Mouse (Mus musculus) liver, adult 2 months (tissue): ENCODE measurements around the gene Cyb5rl. TPM values are rescaled to one million over a fixed set of nuclear protein-coding genes. Genes with fewer than 3 reads are reported as not detected.

Experiments
- DNase-seq: peaks from one replicate; pipeline ENCODE4 v3.0.0-alpha.2; 2011; ENCODE audit warnings: low read depth, low spot score; ENCODE audit errors: extremely low read depth
- H3K27ac ChIP-seq: fragments of 200-500 bp; replicated peaks from 2 replicates; pipeline ENCODE4 v1.5.1; 2012; ENCODE audit warnings: low read depth, mild to moderate bottlenecking, control low read depth, inconsistent platforms, low read length; ENCODE audit not compliant: insufficient read depth
- H3K27me3 ChIP-seq: fragments of 200-500 bp; 2 replicates; pipeline ENCODE4 v1.6.1; 2012; ENCODE audit warnings: mild to moderate bottlenecking, moderate library complexity, low read length, inconsistent platforms; ENCODE audit not compliant: control insufficient read depth, insufficient read depth
- H3K36me3 ChIP-seq: fragments of 200-500 bp; 2 replicates; pipeline ENCODE4 v1.6.1; 2012; ENCODE audit warnings: low read length, inconsistent platforms; ENCODE audit not compliant: control insufficient read depth, insufficient read depth
- H3K4me1 ChIP-seq: fragments of 200-500 bp; 2 replicates; pipeline ENCODE4 v1.6.1; 2011; ENCODE audit warnings: low read length; ENCODE audit not compliant: control insufficient read depth, insufficient read depth
- H3K4me3 ChIP-seq: fragments of 200-500 bp; 2 replicates; pipeline ENCODE4 v1.5.1; 2011; ENCODE audit warnings: low read depth, mild to moderate bottlenecking, control low read depth, low read length, moderate library complexity; ENCODE audit not compliant: insufficient read depth
- H3K79me2 ChIP-seq: fragments of 200-500 bp; 2 replicates; pipeline ENCODE4 v1.6.1; 2012; ENCODE audit warnings: inconsistent platforms, mild to moderate bottlenecking, low read length, moderate library complexity; ENCODE audit not compliant: control insufficient read depth, insufficient read depth
- H3K9ac ChIP-seq: fragments of 200-500 bp; 2 replicates; pipeline ENCODE4 v1.6.1; 2012; ENCODE audit warnings: low read depth, mild to moderate bottlenecking, control low read depth, inconsistent platforms, low read length
- CTCF ChIP-seq: fragments of 200-500 bp; IDR thresholded peaks from 2 replicates; pipeline ENCODE4 v1.5.1; 2011; ENCODE audit warnings: low read depth, low read length, control low read depth
- POLR2A ChIP-seq: fragments of 200-500 bp; IDR thresholded peaks from 2 replicates; pipeline ENCODE4 v1.6.1; 2011; ENCODE audit warnings: low read length, control low read depth; ENCODE audit not compliant: insufficient read depth; ENCODE audit errors: extremely low read depth
- WGBS: fragments of 180-500 bp; shearing (Covaris S2); methylation state at CpG from one replicate; pipeline ENCODE4 v1.1.7; 2018; 5-methylcytosine and 5-hydroxymethylcytosine counted together
- polyA plus RNA-seq: library from polyadenylated mRNA; depleted of rRNA; stranded (reverse); fragments of >200 nt; gene quantifications from 2 replicates; pipeline ENCODE4 v1.2.3, GENCODE M21; 2012
- total RNA-seq: library from RNA; depleted of rRNA; stranded (reverse); fragments of >200 nt; gene quantifications from 2 replicates; pipeline ENCODE4 v1.2.3, GENCODE M21; 2014

Cyb5rl gene
- total and polyA plus RNA-seq, 2 experiments = 9.8 to 11.0 TPM

GRCm38 (mm10) chr4:107063214-107063613 is 3.6 kb upstream of the Cyb5rl start:
- Histone ChIP-seq H3K27ac (no peak overlapping the region), H3K4me3 (no peak overlapping the region), H3K27me3 (no peaks in the 10 kb centered on the region), H3K79me2 (peaks cover 5% of the 10 kb centered on the region; the same call in 1 of the 2 replicates), H3K4me1 (peaks cover 5% of the 10 kb centered on the region; the same call in 1 of the 2 replicates), H3K9ac (no peak overlapping the region), H3K36me3 (peaks cover 16% of the 10 kb centered on the region)
- DNase-seq = no peak
- 83% methylated on average over 3 of the region's 3 CpGs for WGBS
- TF ChIP-seq CTCF = no peak
- TF ChIP-seq POLR2A = no peak

GRCm38 (mm10) chr4:107064394-107065098 is 2.2 kb upstream of the Cyb5rl start:
- TF ChIP-seq CTCF (no peak), POLR2A (no peak)
- no peak overlapping the region for H3K27ac ChIP-seq
- H3K9ac ChIP-seq = no peak overlapping the region
- WGBS = 90% methylated on average over 5 of the region's 5 CpGs
- no peak for DNase-seq
- H3K79me2 ChIP-seq = peaks cover 5% of the 10 kb centered on the region; the same call in 1 of the 2 replicates
- peaks cover 14% of the 10 kb centered on the region for H3K36me3 ChIP-seq
- peaks cover 5% of the 10 kb centered on the region; the same call in 1 of the 2 replicates for H3K4me1 ChIP-seq
- no peaks in the 10 kb centered on the region for H3K27me3 ChIP-seq
- H3K4me3 ChIP-seq = no peak overlapping the region

DNA sequence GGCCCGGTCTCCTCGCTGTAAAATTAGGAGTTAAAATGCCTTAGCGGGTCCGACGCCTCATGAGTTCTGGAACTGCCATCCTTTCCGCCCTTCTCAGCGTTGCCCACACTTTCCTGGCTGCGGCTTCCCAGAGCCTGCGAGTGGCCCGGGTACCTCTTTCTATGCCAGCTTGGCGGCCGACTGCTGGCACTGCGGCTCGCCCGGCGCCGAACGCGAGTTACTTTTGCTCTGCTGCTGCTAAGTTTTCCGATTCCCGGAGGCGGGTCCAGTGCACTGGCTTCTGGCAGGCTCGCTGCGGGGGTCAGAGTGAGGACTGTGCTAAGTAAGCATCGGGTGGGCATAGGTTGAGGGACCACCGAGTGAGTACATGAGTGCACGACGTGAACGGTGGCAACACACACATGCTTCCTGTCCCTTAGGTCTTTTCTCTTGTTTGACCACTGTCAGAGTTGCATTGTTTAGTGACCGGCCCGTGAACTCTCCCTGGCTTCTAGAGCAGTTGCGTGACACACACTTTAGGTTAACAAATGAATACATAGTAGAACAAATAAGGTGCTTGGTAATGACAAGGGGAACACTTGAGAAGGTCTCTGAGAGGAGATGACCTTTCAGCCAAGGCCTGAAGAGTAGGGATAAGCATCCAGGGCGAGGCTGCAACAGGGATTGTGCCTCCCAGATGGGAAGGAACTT is 508 bp downstream of the Cyb5rl start:
- Histone ChIP-seq H3K27ac (peak overlapping the region; percentile 71), H3K9ac (peak overlapping the region; percentile 70)
- peak; percentile 38 for DNase-seq

DNA sequence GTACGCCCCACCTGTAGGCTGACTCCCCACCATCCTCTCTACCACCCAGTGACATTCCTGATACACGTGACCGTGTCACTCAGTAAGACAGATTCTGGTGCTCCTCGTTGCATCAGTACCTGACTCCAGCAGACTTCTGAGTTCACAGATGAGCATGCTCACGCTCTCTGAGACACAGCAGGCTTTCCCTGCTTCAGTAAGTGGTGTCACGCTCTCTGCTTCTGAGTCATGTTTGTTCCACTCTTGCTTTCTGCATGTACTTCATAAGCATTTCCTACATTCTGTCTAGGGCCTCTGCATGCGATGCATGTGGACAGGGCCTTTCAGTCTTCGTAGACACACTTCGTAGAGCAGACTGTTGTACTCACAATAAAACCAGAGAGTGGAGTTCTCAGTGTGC is 5.6 kb downstream of the Cyb5rl start:
- TF ChIP-seq POLR2A (no peak), CTCF (no peak)
- 96% methylated on average over 9 of the region's 9 CpGs for WGBS
- Histone ChIP-seq H3K79me2 (no peaks in the 10 kb centered on the region), H3K9ac (no peak overlapping the region), H3K4me1 (no peaks in the 10 kb centered on the region; the same call in 1 of the 2 replicates), H3K36me3 (no peaks in the 10 kb centered on the region), H3K27me3 (no peaks in the 10 kb centered on the region), H3K4me3 (no peak overlapping the region), H3K27ac (no peak overlapping the region)
- no peak for DNase-seq

More for the DNA sequence above, 508 bp downstream of the Cyb5rl start:
- TF ChIP-seq POLR2A = no peak
- TF ChIP-seq CTCF = 0 out of 2 replicates have a peak, but pooled peaks have one; percentile 12
- peak overlapping the region; percentile 73 for H3K4me3 ChIP-seq
- 3% methylated on average over 33 of the region's 33 CpGs for WGBS
- no peaks in the 10 kb centered on the region for H3K27me3 ChIP-seq
- H3K79me2 ChIP-seq = peaks cover 5% of the 10 kb centered on the region; the same call in 1 of the 2 replicates
- peaks cover 5% of the 10 kb centered on the region; the same call in 1 of the 2 replicates for H3K4me1 ChIP-seq
- H3K36me3 ChIP-seq = peaks cover under 1% of the 10 kb centered on the region; the same call in 1 of the 2 replicates

DNA sequence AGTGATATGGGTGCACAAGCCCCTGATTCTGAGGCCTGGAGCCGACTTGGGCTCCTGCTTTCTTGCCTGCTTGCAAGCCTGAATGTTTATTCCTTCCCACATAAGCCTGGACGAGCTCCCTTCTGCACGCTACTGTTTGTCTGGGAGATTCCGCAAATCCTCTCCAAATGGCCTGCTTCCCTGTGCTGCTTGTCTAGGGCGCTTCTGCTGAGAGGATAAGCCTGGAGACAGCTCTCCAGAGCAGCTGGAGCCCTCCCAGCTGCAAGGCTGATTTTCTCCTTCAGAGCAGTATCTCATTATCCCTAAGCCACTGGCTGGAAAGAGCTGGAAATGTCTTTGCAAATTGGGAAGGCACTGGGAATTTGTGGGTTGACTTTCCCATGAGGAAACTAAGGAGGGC is 8.7 kb downstream of the Cyb5rl start:
- WGBS = 85% methylated on average over 5 of the region's 5 CpGs
- Histone ChIP-seq H3K27me3 (no peaks in the 10 kb centered on the region), H3K4me1 (no peaks in the 10 kb centered on the region), H3K79me2 (no peaks in the 10 kb centered on the region), H3K4me3 (no peak overlapping the region), H3K9ac (no peak overlapping the region), H3K36me3 (no peaks in the 10 kb centered on the region), H3K27ac (no peak overlapping the region)
- TF ChIP-seq POLR2A (no peak), CTCF (no peak)
- DNase-seq = no peak

DNA sequence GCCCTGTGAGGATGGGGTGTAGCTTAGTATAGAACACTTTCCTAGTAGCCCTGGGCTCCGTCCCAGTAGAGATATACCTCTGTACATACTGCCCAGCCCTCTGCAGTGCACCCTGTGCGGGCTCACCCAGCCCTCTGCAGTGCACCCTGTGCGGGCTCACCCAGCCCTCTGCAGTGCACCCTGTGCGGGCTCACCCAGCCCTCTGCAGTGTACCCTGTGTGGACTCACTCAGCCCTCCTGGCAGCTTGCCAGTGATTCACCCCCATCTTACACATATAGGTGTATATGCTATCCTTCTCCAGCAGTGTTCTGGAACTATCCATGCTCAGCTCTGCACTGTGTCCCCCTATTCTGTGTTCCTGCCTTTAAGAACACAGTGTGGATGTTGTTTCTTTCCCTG is 12.1 kb downstream of the Cyb5rl start:
- no peaks in the 10 kb centered on the region for H3K36me3 ChIP-seq
- WGBS = 96% methylated on average over 4 of the region's 4 CpGs
- H3K4me1 ChIP-seq = no peaks in the 10 kb centered on the region
- DNase-seq = no peak
- no peak overlapping the region for H3K9ac ChIP-seq
- no peak overlapping the region for H3K27ac ChIP-seq
- H3K79me2 ChIP-seq = no peaks in the 10 kb centered on the region
- TF ChIP-seq POLR2A = no peak
- no peak for TF ChIP-seq CTCF
- H3K4me3 ChIP-seq = no peak overlapping the region
- H3K27me3 ChIP-seq = no peaks in the 10 kb centered on the region
